Mouse (Mus musculus) B cell, adult 67 days (primary cell): ENCODE measurements around the gene Zfp715. TPM values are rescaled to one million over a fixed set of nuclear protein-coding genes. Genes with fewer than 3 reads are reported as not detected.

Experiments
- total RNA-seq, 2 experiments: library from RNA; stranded (reverse); gene quantifications; 4 replicates each; pipeline ENCODE4 v1.2.4; 2023

Gene Zfp715
- 10 to 100 TPM; 34.6 to 35.1 TPM for total RNA-seq

DNA sequence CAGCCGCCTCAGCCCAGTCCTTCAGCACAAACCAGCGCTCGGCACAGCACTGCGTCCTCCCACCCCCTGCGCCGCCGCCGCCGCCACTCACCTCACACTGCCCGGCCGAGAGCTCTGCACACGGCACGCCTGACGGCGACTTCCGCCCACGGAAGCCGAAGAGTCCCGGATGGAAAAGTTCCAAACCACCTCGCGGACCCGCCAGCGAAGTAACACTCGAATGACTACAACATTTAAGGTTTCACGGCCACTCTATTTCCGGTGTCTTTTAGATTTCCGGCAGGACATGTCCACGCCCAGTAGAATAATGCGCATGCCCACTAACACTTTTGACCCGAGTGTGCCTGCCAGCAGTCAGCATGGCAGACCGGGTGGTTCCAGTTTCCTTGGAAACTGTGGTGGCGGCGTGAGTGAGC is at the start of gene Zfp715:
Gene Zfp715, minus strand, starts transcription at position 282 of the 416 bp plus-strand sequence.

DNA sequence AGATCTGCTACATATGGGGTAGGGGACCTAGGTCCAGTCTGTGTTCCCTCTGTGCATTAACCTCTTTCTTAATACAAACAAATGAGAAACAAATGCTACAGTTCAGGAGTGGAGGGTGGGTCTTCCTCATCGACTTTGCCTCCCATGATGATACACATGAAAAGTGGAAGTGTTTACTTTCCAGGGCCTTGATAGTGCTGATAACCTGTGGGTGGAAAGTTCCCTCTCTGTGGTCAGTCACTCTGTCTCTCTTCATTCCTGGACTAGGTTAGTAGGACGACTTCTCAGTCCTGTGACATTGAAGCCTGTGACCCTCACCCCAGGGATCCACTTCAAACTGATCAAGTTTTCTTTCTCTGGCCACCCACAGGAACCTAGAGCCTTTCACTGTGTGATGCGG is 38.1 kb upstream of the Zfp715 start, which contains the start of gene Siglecf:
Gene Siglecf, plus strand, starts transcription at position 188 of the 400 bp plus-strand sequence.

Other genes starting within 250 kb of the Zfp715 start
- gene Zfp936, start 199.1 kb downstream of the Zfp715 start, total RNA-seq = not detected
- under 1 TPM; 0.35 to 0.47 TPM for gene Siglecf, start 38.0 kb upstream of the Zfp715 start, total RNA-seq
- gene Siglecg, start 94.9 kb upstream of the Zfp715 start, total RNA-seq = 100 to 1,000 TPM; 423 to 427 TPM
- not detected for gene Lim2, start 114.4 kb upstream of the Zfp715 start, total RNA-seq
- gene Nkg7, start 123.8 kb upstream of the Zfp715 start, total RNA-seq = 1 to 10 TPM; 1.5 to 2.1 TPM
- not detected for gene Cldnd2, start 127.5 kb upstream of the Zfp715 start, total RNA-seq
- 10 to 100 TPM; 40.2 to 43.3 TPM for gene Etfb, start 130.8 kb upstream of the Zfp715 start, total RNA-seq
- gene Gm45233, start 130.8 kb upstream of the Zfp715 start, total RNA-seq = not detected
- gene Vsig10l, start 149.9 kb upstream of the Zfp715 start, total RNA-seq = 1 to 10 TPM; 1.2 to 3.1 TPM
- gene Iglon5, start 176.8 kb upstream of the Zfp715 start, total RNA-seq = not detected
- gene 4931406B18Rik, start 192.6 kb upstream of the Zfp715 start, total RNA-seq = not detected
- gene Cd33, start 231.1 kb upstream of the Zfp715 start, total RNA-seq = 1 to 10 TPM; 1.0 to 2.3 TPM
- gene Zfp658, start 249.0 kb upstream of the Zfp715 start, total RNA-seq = 1 to 10 TPM; 2.5 to 3.0 TPM